Mouse (Mus musculus) forebrain, postnatal 0 days (tissue): ENCODE measurements around the gene Siglecg. TPM values are rescaled to one million over a fixed set of nuclear protein-coding genes. Genes with fewer than 3 reads are reported as not detected.

Experiments
- ATAC-seq: fragments of 200-750 bp; cut with Nextera tagmentation; 2 replicates; pipeline ENCODE4 v1.8.0; 2017; ENCODE audit warnings: mild to moderate bottlenecking, moderate library complexity
- DNase-seq: peaks from one replicate; pipeline ENCODE4 v3.0.0-alpha.2; 2015
- H3K27ac ChIP-seq: fragments of 300-500 bp; sonication (generic); 2 replicates; pipeline ENCODE4 v1.5.1; 2014; ENCODE audit warnings: low read depth, mild to moderate bottlenecking, antibody characterized with exemption, low read length, moderate library complexity, mixed read lengths
- H3K27me3 ChIP-seq: fragments of 300-500 bp; sonication (generic); 2 replicates; pipeline ENCODE4 v1.6.1; 2014; ENCODE audit warnings: mild to moderate bottlenecking, low read length, mixed read lengths; ENCODE audit not compliant: insufficient read depth
- H3K36me3 ChIP-seq: fragments of 300-500 bp; sonication (generic); 2 replicates; pipeline ENCODE4 v1.6.1; 2014; ENCODE audit warnings: mild to moderate bottlenecking, moderate library complexity; ENCODE audit not compliant: insufficient read depth
- H3K4me1 ChIP-seq: fragments of 300-500 bp; sonication (generic); 2 replicates; pipeline ENCODE4 v1.6.1; 2014; ENCODE audit warnings: antibody characterized with exemption; ENCODE audit not compliant: insufficient read depth
- H3K4me2 ChIP-seq: fragments of 300-500 bp; sonication (generic); 2 replicates; pipeline ENCODE4 v1.6.1; 2014; ENCODE audit warnings: low read depth, mild to moderate bottlenecking, moderate library complexity
- H3K4me3 ChIP-seq: fragments of 300-500 bp; sonication (generic); 2 replicates; pipeline ENCODE4 v1.5.1; 2014; ENCODE audit warnings: low read depth, low read length, mixed read lengths
- H3K9ac ChIP-seq: fragments of 300-500 bp; sonication (generic); 2 replicates; pipeline ENCODE4 v1.6.1; 2014; ENCODE audit warnings: mild to moderate bottlenecking
- H3K9me3 ChIP-seq: fragments of 300-500 bp; sonication (generic); 2 replicates; pipeline ENCODE4 v1.6.1; 2016; ENCODE audit warnings: low read length
- CTCF ChIP-seq: sonication (generic); IDR thresholded peaks from 2 replicates; pipeline ENCODE4 v1.5.1; 2016; ENCODE audit warnings: antibody characterized with exemption, control low read depth, low read depth
- WGBS: fragments of 180-500 bp; shearing (Covaris S2); extraction: QIAGEN DNeasy Blood & Tissue Kit; methylation state at CpG from one replicate; pipeline ENCODE4 v1.1.7; 2014; 5-methylcytosine and 5-hydroxymethylcytosine counted together
- polyA plus RNA-seq: library from polyadenylated mRNA; unstranded; fragments of >200 nt; fragmentation: Nextera tagmentation; extraction: Ambion mirVana; gene quantifications from 2 replicates; pipeline ENCODE4 v1.2.1, GENCODE M21; 2015
- total RNA-seq: library from RNA; depleted of rRNA; stranded (reverse); fragments of >200 nt; gene quantifications from 2 replicates; pipeline ENCODE4 v1.2.3, GENCODE M21; 2014

Siglecg gene
- total and polyA plus RNA-seq, 2 experiments from 2014 or later = not detected

GRCm38 (mm10) chr7:43427406-43427805, 19.4 kb downstream of the Siglecg start, which contains the start of gene Lim2:
Gene Lim2 (plus strand): TSS chr7:43427670.
- no peak within 1 kb of the TSS for H3K4me3 ChIP-seq
- no peak within 1 kb of the TSS for H3K27ac ChIP-seq
- whole genome bisulfite sequencing = 87% methylated on average over 8 of the region's 8 CpGs
- no peaks in the 10 kb centered on the region for H3K27me3 ChIP-seq
- DNase-seq (no peak), ATAC-seq (no peak)
- no peak within 1 kb of the TSS for H3K9ac ChIP-seq
- no peaks in the 10 kb centered on the region for H3K4me1 ChIP-seq
- H3K4me2 ChIP-seq = no peak within 1 kb of the TSS
- no peaks in the 10 kb centered on the region for H3K9me3 ChIP-seq
- H3K36me3 ChIP-seq = no peaks in the 10 kb centered on the region
- TF ChIP-seq CTCF = no peak

- 65% methylated on average over 4 of the region's 4 CpGs for WGBS
- Histone ChIP-seq H3K4me1 (no peaks in the 10 kb centered on the region), H3K4me3 (no peak overlapping the region), H3K4me2 (no peak overlapping the region), H3K36me3 (no peaks in the 10 kb centered on the region), H3K9me3 (no peaks in the 10 kb centered on the region), H3K27me3 (no peaks in the 10 kb centered on the region), H3K27ac (no peak overlapping the region), H3K9ac (no peak overlapping the region)
- DNase-seq = no peak
- no peak for TF ChIP-seq CTCF
- no peak for ATAC-seq
These were observed 21.5 kb downstream of the Siglecg start for GRCm38 (mm10) chr7:43429500-43429899.

GRCm38 (mm10) chr7:43432891-43433290, 24.9 kb downstream of the Siglecg start:
- Histone ChIP-seq H3K4me2 (no peak overlapping the region), H3K4me3 (no peak overlapping the region), H3K27ac (no peak overlapping the region), H3K36me3 (no peaks in the 10 kb centered on the region), H3K4me1 (no peaks in the 10 kb centered on the region), H3K9ac (no peak overlapping the region), H3K27me3 (no peaks in the 10 kb centered on the region), H3K9me3 (no peaks in the 10 kb centered on the region)
- TF ChIP-seq CTCF = no peak
- ATAC-seq (no peak), DNase-seq (no peak)
- 69% methylated on average over 4 of the region's 4 CpGs for WGBS

- WGBS = 91% methylated on average over 5 of the region's 5 CpGs
- H3K9me3 ChIP-seq = no peaks in the 10 kb centered on the region
- H3K27me3 ChIP-seq = no peaks in the 10 kb centered on the region
These were observed 26.7 kb downstream of the Siglecg start for GRCm38 (mm10) chr7:43434676-43435075.

GRCm38 (mm10) chr7:43436341-43437255, 28.6 kb downstream of the Siglecg start, which contains the start of gene Nkg7:
Gene Nkg7 (plus strand): TSS chr7:43437073.
- no peaks in the 10 kb centered on the region for H3K9me3 ChIP-seq
- no peak for TF ChIP-seq CTCF
- WGBS = 79% methylated on average over 10 of the region's 10 CpGs

More at GRCm38 (mm10) chr7:43434676-43435075, 26.7 kb downstream of the Siglecg start:
- DNase-seq = no peak
- H3K4me3 ChIP-seq = no peak overlapping the region
- no peaks in the 10 kb centered on the region for H3K36me3 ChIP-seq
- no peaks in the 10 kb centered on the region for H3K4me1 ChIP-seq
- H3K27ac ChIP-seq = no peak overlapping the region
- no peak for ATAC-seq
- H3K4me2 ChIP-seq = no peak overlapping the region
- no peak for TF ChIP-seq CTCF
- no peak overlapping the region for H3K9ac ChIP-seq

GRCm38 (mm10) chr7:43438611-43439010, 30.6 kb downstream of the Siglecg start:
- Histone ChIP-seq H3K4me2 (no peak overlapping the region), H3K27ac (no peak overlapping the region), H3K36me3 (no peaks in the 10 kb centered on the region), H3K9me3 (no peaks in the 10 kb centered on the region), H3K27me3 (no peaks in the 10 kb centered on the region), H3K4me1 (peaks cover 4% of the 10 kb centered on the region; the same call in 1 of the 2 replicates), H3K9ac (no peak overlapping the region), H3K4me3 (no peak overlapping the region)
- no peak for ATAC-seq
- TF ChIP-seq CTCF = no peak
- no peak for DNase-seq
- WGBS = 81% methylated on average over 4 of the region's 4 CpGs

More at GRCm38 (mm10) chr7:43436341-43437255, 28.6 kb downstream of the Siglecg start, which contains the start of gene Nkg7:
- H3K4me1 ChIP-seq = no peaks in the 10 kb centered on the region
- ATAC-seq (no peak), DNase-seq (no peak)
- no peaks in the 10 kb centered on the region for H3K27me3 ChIP-seq
- H3K4me2 ChIP-seq = no peak within 1 kb of the TSS
- no peak within 1 kb of the TSS for H3K4me3 ChIP-seq
- H3K36me3 ChIP-seq = no peaks in the 10 kb centered on the region
- no peak within 1 kb of the TSS for H3K9ac ChIP-seq
- H3K27ac ChIP-seq = no peak within 1 kb of the TSS

GRCm38 (mm10) chr7:43440482-43440881, 32.5 kb downstream of the Siglecg start, which contains the start of gene Cldnd2:
Gene Cldnd2 (plus strand): TSS chr7:43440782.
- no peak within 1 kb of the TSS for H3K4me3 ChIP-seq
- no peak for ATAC-seq
- H3K4me1 ChIP-seq = peaks cover 11% of the 10 kb centered on the region
- no peak for TF ChIP-seq CTCF
- H3K36me3 ChIP-seq = no peaks in the 10 kb centered on the region
- H3K4me2 ChIP-seq = no peak within 1 kb of the TSS
- 78% methylated on average over 6 of the region's 6 CpGs for WGBS
- no peaks in the 10 kb centered on the region for H3K27me3 ChIP-seq
- no peak for DNase-seq
- no peak within 1 kb of the TSS for H3K9ac ChIP-seq
- H3K9me3 ChIP-seq = no peaks in the 10 kb centered on the region
- H3K27ac ChIP-seq = no peak within 1 kb of the TSS
